ENCODE assay signal across 11 mouse cellular contexts in genomic region chr14:55027653-55028052, GRCm38 (mm10). TPM values are rescaled to one million over a fixed set of nuclear protein-coding genes. Genes with fewer than 3 reads are reported as not detected.
DNase-seq lines count a peak whose midpoint lies in the region; ATAC-seq and TF ChIP-seq lines count a peak whose summit lies in the region.
"Had no signal": no experiment of that assay in that cellular context is flagged by ENCODE, and none has a peak within 500 bp of the region (broad histone marks: within the 10 kb centered on the region; RNA-seq: fewer than 3 reads in every experiment).

No protein-coding gene starts in this region.

- 52% methylated on average over 6 of the region's 6 CpGs for WGBS in liver, embryonic 14.5 days (ENCODE audit: insufficient replicate concordance)
- 4% methylated on average over 6 of the region's 6 CpGs for WGBS in hindbrain, embryonic 12.5 days

- DNase-seq in liver, embryonic 14.5 days (ENCODE audit: low read depth in 3 of 3, low spot score in 3 of 3): no peak
- no peak for DNase-seq in liver
- DNase-seq in cerebellum, postnatal 25 days: peak; percentile 62 to 73
- peak; percentile 54 for DNase-seq in retina, postnatal 1 day
- no peak for DNase-seq in urinary bladder, postnatal 25 days (ENCODE audit: low spot score)
- DNase-seq in urinary bladder, adult 18-20 months (ENCODE audit: low spot score in 2 of 2): no peak
- no peak for DNase-seq in spleen, postnatal 10 days (ENCODE audit: low spot score in 2 of 2)

- no peak overlapping the region for H3K4me2 ChIP-seq in liver, embryonic 14.5 days (ENCODE audit: low read depth)
- peak overlapping the region; percentile 36 for H3K4me2 ChIP-seq in hindbrain, embryonic 12.5 days (replicated peaks)
- H3K4me2 ChIP-seq: embryonic facial prominence, embryonic 15.5 days had no signal

- H3K27me3 ChIP-seq in liver, embryonic 14.5 days (ENCODE audit: control insufficient read depth, insufficient read depth, low read length): no peaks in the 10 kb centered on the region
- H3K27me3 ChIP-seq in hindbrain, embryonic 12.5 days: peaks cover 15% of the 10 kb centered on the region
- H3K27me3 ChIP-seq: embryonic facial prominence, embryonic 15.5 days had no signal

- no peak for TF ChIP-seq EP300 in liver, embryonic 14.5 days (IDR thresholded peaks at IDR 0.05; ENCODE audit: low read depth)

- no peak for ATAC-seq in liver, embryonic 14.5 days (ENCODE audit: insufficient read depth)
- peak; percentile 36 for ATAC-seq in hindbrain, embryonic 12.5 days (ENCODE audit: low FRiP score)

- peak; percentile 23; the same call in 1 of the 2 replicates for TF ChIP-seq CTCF in liver, embryonic 14.5 days (IDR thresholded peaks at IDR 0.05; ENCODE audit: low read depth)

- H3K4me3 ChIP-seq in liver, embryonic 14.5 days (ENCODE audit: insufficient read depth in 1 of 2, low read depth in 2 of 2, low read length in 2 of 2): no peak overlapping the region
- no peak overlapping the region for H3K4me3 ChIP-seq in hindbrain, embryonic 12.5 days
- H3K4me3 ChIP-seq: embryonic facial prominence, embryonic 15.5 days had no signal

- peaks cover 4% of the 10 kb centered on the region for H3K36me3 ChIP-seq in liver, embryonic 14.5 days (replicated peaks; ENCODE audit: control insufficient read depth, insufficient read depth, low read depth)
- H3K36me3 ChIP-seq in hindbrain, embryonic 12.5 days: peaks cover 23% of the 10 kb centered on the region

- H3K4me1 ChIP-seq in liver, embryonic 14.5 days (replicated peaks; ENCODE audit: control insufficient read depth in 2 of 2, insufficient read depth in 2 of 2, low read length in 1 of 2): 0 out of 4 replicates have a peak, but pooled peaks cover 2 to 3% of the 10 kb centered on the region in 2 experiments
- H3K4me1 ChIP-seq in hindbrain, embryonic 12.5 days: peaks cover 29% of the 10 kb centered on the region

- no peak overlapping the region for H3K27ac ChIP-seq in liver, embryonic 14.5 days
- H3K27ac ChIP-seq in hindbrain, embryonic 12.5 days: peak overlapping the region; percentile 93
- H3K27ac ChIP-seq: embryonic facial prominence, embryonic 15.5 days had no signal

- no peak overlapping the region for H3K9ac ChIP-seq in liver, embryonic 14.5 days (replicated peaks)
- H3K9ac ChIP-seq in hindbrain, embryonic 12.5 days: 0 out of 2 replicates have a peak overlapping the region, but pooled peaks have one; percentile 8
- H3K9ac ChIP-seq: embryonic facial prominence, embryonic 15.5 days had no signal

- no peaks in the 10 kb centered on the region for H3K9me3 ChIP-seq in liver, embryonic 14.5 days (ENCODE audit: control insufficient read depth, low read length)
- H3K9me3 ChIP-seq in hindbrain, embryonic 12.5 days (replicated peaks): no peaks in the 10 kb centered on the region
- H3K9me3 ChIP-seq: embryonic facial prominence, embryonic 15.5 days had no signal

RNA-seq across cellular contexts. Expression of gene Ngdn, which starts 12.4 kb away (rescaled TPM):
- polyA plus RNA-seq in liver, embryonic 14.5 days (2012; rRNA removed): 14.4 and 31.0 TPM in 2 replicates
- 36.0 and 39.6 TPM in 2 replicates for polyA plus RNA-seq in liver, embryonic 14.5 days (2014; fragmentation: Nextera tagmentation; extraction: Ambion mirVana)
- 63.2 and 63.4 TPM in 2 replicates for polyA plus RNA-seq in hindbrain, embryonic 12.5 days (2016; fragmentation: Nextera tagmentation; extraction: Ambion mirVana)

RNA-seq across cellular contexts. Expression of gene Myh7, which starts 33.2 kb away (rescaled TPM):
- 0.03 and 0.07 TPM in 2 replicates for polyA plus RNA-seq in liver, embryonic 14.5 days (2012; rRNA removed)
- polyA plus RNA-seq in liver, embryonic 14.5 days (2014; fragmentation: Nextera tagmentation; extraction: Ambion mirVana): 0.05 TPM in 1 of 2 replicates, not detected in the other
- 4.9 and 9.1 TPM in 2 replicates for polyA plus RNA-seq in hindbrain, embryonic 12.5 days (2016; fragmentation: Nextera tagmentation; extraction: Ambion mirVana)

RNA-seq across cellular contexts. Expression of gene Gm17428, which starts 50.9 kb away (rescaled TPM):
- not detected in 2 replicates for polyA plus RNA-seq in liver, embryonic 14.5 days (2012; rRNA removed)
- not detected in 2 replicates for polyA plus RNA-seq in liver, embryonic 14.5 days (2014; fragmentation: Nextera tagmentation; extraction: Ambion mirVana)
- not detected in 2 replicates for polyA plus RNA-seq in hindbrain, embryonic 12.5 days (2016; fragmentation: Nextera tagmentation; extraction: Ambion mirVana)
- polyA plus RNA-seq: embryonic facial prominence, embryonic 15.5 days; limb, embryonic 14.5 days; urinary bladder, adult 2 months had no signal

Comparison
In these comparisons a context has a peak if more than half of its experiments do, and no peak if none do; other contexts are left out.
1. DNase-seq: peak in cerebellum, postnatal 25 days (2 of 2) and retina, postnatal 1 day (single experiment); none in liver, embryonic 14.5 days (0 of 3), liver (single experiment), urinary bladder, postnatal 25 days (single experiment), urinary bladder, adult 18-20 months (0 of 2) and spleen, postnatal 10 days (0 of 2).